Mouse (Mus musculus): Measurements from ENCODE around the gene Prdm16. TPM values are rescaled to one million over a fixed set of nuclear protein-coding genes. Genes with fewer than 3 reads are reported as not detected.

Prdm16 gene
- 3.1 and 3.2 TPM in 2 replicates for total RNA-seq (2012; rRNA removed)

- Histone ChIP-seq H3K36me3 (ENCODE audit: control insufficient read depth, insufficient read depth, low read length, poor library complexity, severe bottlenecking) (peaks cover 2% of the 10 kb centered on the region; the same call in 1 of the 2 replicates), H3K27ac (ENCODE audit: insufficient read depth, low read depth, low read length, poor library complexity, severe bottlenecking) (no peak within 1 kb of the TSS), H3K9me3 (ENCODE audit: control insufficient read depth, insufficient read depth, low read depth, low read length) (no peaks in the 10 kb centered on the region), H3K9ac (ENCODE audit: insufficient read depth, low read depth, low read length, poor library complexity, severe bottlenecking) (peak within 1 kb of the TSS; percentile 51), H3K4me1 (ENCODE audit: control insufficient read depth in 2 of 2, insufficient read depth in 2 of 2, low read length in 2 of 2, poor library complexity in 1 of 2) (peaks cover 0 to 13% of the 10 kb centered on the region in 2 experiments; a peak in 1 of 4 replicates), H3K4me3 (ENCODE audit: insufficient read depth in 1 of 2, low read depth in 1 of 2, low read length in 2 of 2, poor library complexity in 1 of 2, severe bottlenecking in 1 of 2) (peak within 1 kb of the TSS; percentile 55 to 69)
- TF ChIP-seq HCFC1 (IDR thresholded peaks at IDR 0.05; ENCODE audit: borderline replicate concordance, insufficient read depth, low read length) (no peak), ZNF384 (IDR thresholded peaks at IDR 0.05; ENCODE audit: low read depth, low read length) (no peak), CHD2 (IDR thresholded peaks at IDR 0.05; ENCODE audit: low read depth, low read length) (no peak), MAFK (IDR thresholded peaks at IDR 0.05; ENCODE audit: insufficient read depth, low read depth, low read length) (no peak), ZC3H11A (IDR thresholded peaks at IDR 0.05; ENCODE audit: borderline replicate concordance, low read depth, low read length) (no peak)
- in situ Hi-C loops (cut with MboI; ENCODE audit: low sequenced_read_pairs in 2 of 2, unreplicated experiment in 2 of 2) = no loop called here
- no peak for DNase-seq (ENCODE audit: low read depth, low spot score)
These were observed at the start of gene Prdm16 for GRCm38 (mm10) chr4:154636721-154637311. Gene Prdm16, minus strand, starts transcription at chr4:154636873.

- in situ Hi-C loops (cut with MboI; ENCODE audit: low sequenced_read_pairs in 2 of 2, unreplicated experiment in 2 of 2) = no loop called here
- Histone ChIP-seq H3K36me3 (ENCODE audit: control insufficient read depth, insufficient read depth, low read length, poor library complexity, severe bottlenecking) (no peaks in the 10 kb centered on the region), H3K4me3 (ENCODE audit: insufficient read depth in 1 of 2, low read depth in 1 of 2, low read length in 2 of 2, poor library complexity in 1 of 2, severe bottlenecking in 1 of 2) (no peak overlapping the region), H3K9me3 (ENCODE audit: control insufficient read depth, insufficient read depth, low read depth, low read length) (no peaks in the 10 kb centered on the region), H3K27ac (ENCODE audit: insufficient read depth, low read depth, low read length, poor library complexity, severe bottlenecking) (peak overlapping the region; percentile 93; the same call in 1 of the 2 replicates), H3K4me1 (ENCODE audit: control insufficient read depth in 2 of 2, insufficient read depth in 2 of 2, low read length in 2 of 2, poor library complexity in 1 of 2) (peaks cover 14 to 25% of the 10 kb centered on the region in 2 experiments), H3K9ac (ENCODE audit: insufficient read depth, low read depth, low read length, poor library complexity, severe bottlenecking) (peak overlapping the region; percentile 40; the same call in 1 of the 2 replicates)
- DNase-seq (ENCODE audit: low read depth, low spot score) = no peak
- no peak for TF ChIP-seq ZC3H11A (IDR thresholded peaks at IDR 0.05; ENCODE audit: borderline replicate concordance, low read depth, low read length)
- no peak for TF ChIP-seq CHD2 (IDR thresholded peaks at IDR 0.05; ENCODE audit: low read depth, low read length)
- TF ChIP-seq HCFC1 (IDR thresholded peaks at IDR 0.05; ENCODE audit: borderline replicate concordance, insufficient read depth, low read length) = no peak
- TF ChIP-seq ZNF384 (IDR thresholded peaks at IDR 0.05; ENCODE audit: low read depth, low read length) = no peak
- no peak for TF ChIP-seq MAFK (IDR thresholded peaks at IDR 0.05; ENCODE audit: insufficient read depth, low read depth, low read length)
These were observed 46.5 kb upstream of the Prdm16 start for GRCm38 (mm10) chr4:154683068-154683752.

- H3K27ac ChIP-seq (ENCODE audit: insufficient read depth, low read depth, low read length, poor library complexity, severe bottlenecking) = peak overlapping the region; percentile 93; the same call in 1 of the 2 replicates
- no peak overlapping the region for H3K4me3 ChIP-seq (ENCODE audit: insufficient read depth in 1 of 2, low read depth in 1 of 2, low read length in 2 of 2, poor library complexity in 1 of 2, severe bottlenecking in 1 of 2)
- no peak for DNase-seq (ENCODE audit: low read depth, low spot score)
- H3K9ac ChIP-seq (ENCODE audit: insufficient read depth, low read depth, low read length, poor library complexity, severe bottlenecking) = no peak overlapping the region
- no peaks in the 10 kb centered on the region for H3K36me3 ChIP-seq (ENCODE audit: control insufficient read depth, insufficient read depth, low read length, poor library complexity, severe bottlenecking)
- TF ChIP-seq MAFK (IDR thresholded peaks at IDR 0.05; ENCODE audit: insufficient read depth, low read depth, low read length) (no peak), ZNF384 (IDR thresholded peaks at IDR 0.05; ENCODE audit: low read depth, low read length) (no peak), ZC3H11A (IDR thresholded peaks at IDR 0.05; ENCODE audit: borderline replicate concordance, low read depth, low read length) (no peak), HCFC1 (IDR thresholded peaks at IDR 0.05; ENCODE audit: borderline replicate concordance, insufficient read depth, low read length) (no peak), CHD2 (IDR thresholded peaks at IDR 0.05; ENCODE audit: low read depth, low read length) (no peak)
- peaks cover 14 to 25% of the 10 kb centered on the region in 2 experiments for H3K4me1 ChIP-seq (ENCODE audit: control insufficient read depth in 2 of 2, insufficient read depth in 2 of 2, low read length in 2 of 2, poor library complexity in 1 of 2)
- in situ Hi-C loops (cut with MboI; ENCODE audit: low sequenced_read_pairs in 2 of 2, unreplicated experiment in 2 of 2) = no loop called here
- H3K9me3 ChIP-seq (ENCODE audit: control insufficient read depth, insufficient read depth, low read depth, low read length) = no peaks in the 10 kb centered on the region
These were observed 45.6 kb upstream of the Prdm16 start for GRCm38 (mm10) chr4:154682311-154682710.

GRCm38 (mm10) chr4:154675441-154676000 lies 38.8 kb upstream of the Prdm16 start:
- no peak for DNase-seq (ENCODE audit: low read depth, low spot score)
- Histone ChIP-seq H3K36me3 (ENCODE audit: control insufficient read depth, insufficient read depth, low read length, poor library complexity, severe bottlenecking) (no peaks in the 10 kb centered on the region), H3K27ac (ENCODE audit: insufficient read depth, low read depth, low read length, poor library complexity, severe bottlenecking) (no peak overlapping the region), H3K4me1 (ENCODE audit: control insufficient read depth in 2 of 2, insufficient read depth in 2 of 2, low read length in 2 of 2, poor library complexity in 1 of 2) (peaks cover 3 to 28% of the 10 kb centered on the region in 2 experiments; a peak in 3 of 4 replicates), H3K9me3 (ENCODE audit: control insufficient read depth, insufficient read depth, low read depth, low read length) (no peaks in the 10 kb centered on the region), H3K4me3 (ENCODE audit: insufficient read depth in 1 of 2, low read depth in 1 of 2, low read length in 2 of 2, poor library complexity in 1 of 2, severe bottlenecking in 1 of 2) (no peak overlapping the region), H3K9ac (ENCODE audit: insufficient read depth, low read depth, low read length, poor library complexity, severe bottlenecking) (no peak overlapping the region; the same call in 1 of the 2 replicates)
- TF ChIP-seq ZC3H11A (IDR thresholded peaks at IDR 0.05; ENCODE audit: borderline replicate concordance, low read depth, low read length) (no peak), HCFC1 (IDR thresholded peaks at IDR 0.05; ENCODE audit: borderline replicate concordance, insufficient read depth, low read length) (no peak), MAFK (IDR thresholded peaks at IDR 0.05; ENCODE audit: insufficient read depth, low read depth, low read length) (no peak), ZNF384 (IDR thresholded peaks at IDR 0.05; ENCODE audit: low read depth, low read length) (no peak), CHD2 (IDR thresholded peaks at IDR 0.05; ENCODE audit: low read depth, low read length) (no peak)
- in situ Hi-C loops (cut with MboI; ENCODE audit: low sequenced_read_pairs in 2 of 2, unreplicated experiment in 2 of 2) = no loop called here
